Mouse (Mus musculus) neural tube, embryonic 13.5 days (tissue): ENCODE measurements at regions not wholly inside any gene's neighbourhood (a gene's known extent, or its start where the extent isn't known, plus 50 kb on each side); places are given as distances from the start of the nearest gene placed in this dataset.

Experiments used
- ATAC-seq: fragments of 200-750 bp; cut with Nextera tagmentation; 2 replicates; pipeline ENCODE4 v1.8.0; 2017; ENCODE audit warnings: low read depth, mild to moderate bottlenecking, moderate TSS enrichment, moderate library complexity
- H3K27ac ChIP-seq: fragments of 300-500 bp; sonication (generic); replicated peaks from 2 replicates; pipeline ENCODE4 v1.5.1; 2015; ENCODE audit warnings: moderate library complexity, mild to moderate bottlenecking, inconsistent platforms
- H3K27me3 ChIP-seq: fragments of 300-500 bp; sonication (generic); 2 replicates; pipeline ENCODE4 v1.6.1; 2015; ENCODE audit warnings: mild to moderate bottlenecking, inconsistent platforms
- H3K36me3 ChIP-seq: fragments of 300-500 bp; sonication (generic); 2 replicates; pipeline ENCODE4 v1.6.1; 2015; ENCODE audit warnings: mild to moderate bottlenecking, inconsistent platforms
- H3K4me1 ChIP-seq: fragments of 300-500 bp; sonication (generic); replicated peaks from 2 replicates; pipeline ENCODE4 v1.6.1; 2015; ENCODE audit warnings: inconsistent platforms
- H3K4me2 ChIP-seq: fragments of 300-500 bp; sonication (generic); 2 replicates; pipeline ENCODE4 v1.6.1; 2015; ENCODE audit warnings: inconsistent platforms, mild to moderate bottlenecking, moderate library complexity
- H3K4me3 ChIP-seq: fragments of 300-500 bp; sonication (generic); 2 replicates; pipeline ENCODE4 v1.5.1; 2015; ENCODE audit warnings: mild to moderate bottlenecking, inconsistent platforms
- H3K9ac ChIP-seq: fragments of 300-500 bp; sonication (generic); 2 replicates; pipeline ENCODE4 v1.6.1; 2015; ENCODE audit warnings: moderate library complexity, mild to moderate bottlenecking, inconsistent platforms
- H3K9me3 ChIP-seq: fragments of 300-500 bp; sonication (generic); 2 replicates; pipeline ENCODE4 v1.6.1; 2016; ENCODE audit warnings: inconsistent platforms
- WGBS: fragments of 180-500 bp; shearing (Covaris S2); methylation state at CpG from one replicate; pipeline ENCODE4 v1.1.7; 2015; 5-methylcytosine and 5-hydroxymethylcytosine counted together

DNA sequence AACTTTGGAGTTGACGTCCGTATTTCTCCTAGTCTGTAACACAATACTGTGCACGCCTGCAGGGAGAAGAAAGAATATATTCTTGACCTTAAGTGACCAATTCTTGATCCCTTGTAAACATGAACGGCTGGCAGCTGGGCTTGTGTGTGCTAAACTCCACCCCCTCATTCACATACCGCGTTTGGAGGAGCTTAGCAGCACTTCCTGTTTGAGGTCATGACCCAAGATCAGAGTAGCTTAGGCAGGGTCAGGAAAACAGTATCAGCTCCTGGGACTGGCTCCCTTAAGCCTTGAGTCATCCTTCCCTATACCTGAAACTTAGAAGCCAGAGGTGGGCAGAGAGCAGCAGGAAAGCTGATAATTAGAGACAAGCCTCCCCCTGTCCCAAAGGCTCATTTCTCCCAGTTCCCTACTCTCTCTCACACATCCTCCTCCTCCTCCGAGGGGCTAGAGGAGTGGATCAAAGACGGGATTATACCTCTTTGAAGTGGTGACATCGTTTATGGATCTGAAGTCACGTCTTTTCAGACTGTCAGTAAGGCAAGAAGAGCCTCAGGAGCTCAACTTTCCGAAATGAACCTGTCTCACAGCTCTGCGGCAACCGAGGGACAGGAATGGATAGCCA lies 127.3 kb upstream of the Zfand5 start:
- Histone ChIP-seq H3K27me3 (no peaks in the 10 kb centered on the region), H3K27ac (no peak overlapping the region), H3K36me3 (no peaks in the 10 kb centered on the region), H3K9me3 (no peaks in the 10 kb centered on the region), H3K9ac (no peak overlapping the region), H3K4me1 (peaks cover 16% of the 10 kb centered on the region), H3K4me3 (no peak overlapping the region), H3K4me2 (peak overlapping the region; percentile 3; the same call in 1 of the 2 replicates)
- ATAC-seq = no peak
- WGBS = 12% methylated on average over 13 of the region's 13 CpGs

DNA sequence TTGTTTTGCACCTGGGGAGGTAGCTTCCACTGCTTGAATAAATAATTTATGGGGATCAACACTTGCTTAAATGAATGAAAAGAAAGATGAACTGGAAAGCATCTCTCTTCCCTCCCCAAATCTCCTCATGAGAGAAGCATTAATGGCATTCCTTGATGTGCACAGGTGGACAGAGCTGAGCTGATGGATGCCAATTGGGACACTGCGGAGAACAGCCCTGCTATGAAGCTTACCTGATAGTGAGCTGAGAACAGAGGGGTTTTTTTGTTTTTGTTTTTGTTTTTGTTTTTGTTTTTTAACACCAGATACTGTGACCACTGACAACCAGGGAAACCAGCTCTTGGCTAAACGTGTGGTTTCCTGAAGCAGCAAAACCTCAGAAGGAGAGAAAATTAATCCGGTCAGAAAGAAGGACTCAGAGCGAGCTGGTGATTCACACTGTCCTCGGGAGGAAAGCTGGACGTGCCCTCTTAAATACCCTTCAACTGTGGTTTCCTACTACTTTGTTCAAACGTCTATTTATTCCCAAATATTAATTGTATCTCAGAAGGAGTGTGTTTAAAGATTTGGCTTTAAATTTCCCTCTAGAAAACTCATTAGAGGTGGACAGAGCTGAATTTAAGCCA lies 128.0 kb upstream of the Zfand5 start:
- H3K27me3 ChIP-seq = no peaks in the 10 kb centered on the region
- no peak overlapping the region for H3K9ac ChIP-seq
- H3K27ac ChIP-seq = no peak overlapping the region
- H3K4me1 ChIP-seq = peaks cover 16% of the 10 kb centered on the region
- peak overlapping the region; percentile 3; the same call in 1 of the 2 replicates for H3K4me2 ChIP-seq
- WGBS = 42% methylated on average over 7 of the region's 7 CpGs
- no peak overlapping the region for H3K4me3 ChIP-seq
- H3K9me3 ChIP-seq = no peaks in the 10 kb centered on the region
- ATAC-seq = no peak
- no peaks in the 10 kb centered on the region for H3K36me3 ChIP-seq

DNA sequence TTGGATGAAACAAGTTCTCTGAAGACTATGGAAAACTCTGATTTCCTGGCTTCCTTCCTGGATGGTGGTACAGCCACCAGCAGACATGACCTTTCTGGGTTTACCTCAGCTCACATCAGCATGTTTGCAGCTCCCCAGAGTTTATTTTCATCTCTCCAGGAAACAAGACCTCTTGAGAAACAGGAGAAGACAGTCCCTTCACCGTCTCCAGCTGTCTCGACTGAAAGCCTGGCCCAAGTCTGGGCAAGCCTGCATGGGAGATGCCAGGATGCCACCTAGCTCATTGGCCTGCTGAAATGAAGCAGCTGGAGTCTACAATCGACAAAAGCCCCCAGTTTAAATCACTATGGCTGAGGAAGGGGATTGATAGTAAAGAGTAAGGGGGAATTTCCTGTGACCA lies 131.6 kb upstream of the Zfand5 start:
- no peak for ATAC-seq
- WGBS = 70% methylated on average over 3 of the region's 3 CpGs
- no peaks in the 10 kb centered on the region for H3K27me3 ChIP-seq
- no peak overlapping the region for H3K9ac ChIP-seq
- peaks cover 30% of the 10 kb centered on the region for H3K4me1 ChIP-seq
- H3K4me2 ChIP-seq = no peak overlapping the region
- H3K36me3 ChIP-seq = no peaks in the 10 kb centered on the region
- no peaks in the 10 kb centered on the region for H3K9me3 ChIP-seq
- H3K4me3 ChIP-seq = no peak overlapping the region
- no peak overlapping the region for H3K27ac ChIP-seq

DNA sequence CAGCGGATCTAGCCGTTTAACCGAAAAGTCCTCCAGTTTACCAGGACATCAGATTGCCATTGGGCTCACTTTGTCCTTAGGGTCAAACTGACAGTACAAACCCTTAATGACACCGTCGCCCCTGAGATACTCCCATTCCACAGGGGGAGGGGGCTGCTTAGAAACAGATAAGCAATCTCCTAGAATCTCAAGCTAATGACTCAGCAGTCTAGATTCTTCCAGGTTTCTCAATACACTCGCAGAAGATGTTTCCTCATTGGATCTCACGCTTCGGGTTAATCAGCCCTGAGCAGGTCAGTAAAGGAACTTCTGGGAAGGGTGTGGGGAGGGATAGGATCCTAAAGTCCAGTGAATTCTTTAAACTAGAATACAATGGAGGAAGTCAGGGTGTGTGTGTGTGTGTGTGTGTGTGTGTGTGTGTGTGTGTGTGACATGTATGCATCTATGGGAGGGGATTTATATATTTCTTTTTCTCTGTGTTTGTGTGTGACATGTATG lies 133.0 kb upstream of the Zfand5 start:
- no peak for ATAC-seq
- no peaks in the 10 kb centered on the region for H3K36me3 ChIP-seq
- no peak overlapping the region for H3K4me3 ChIP-seq
- no peak overlapping the region for H3K4me2 ChIP-seq
- H3K9me3 ChIP-seq = no peaks in the 10 kb centered on the region
- H3K4me1 ChIP-seq = peaks cover 29% of the 10 kb centered on the region
- no peak overlapping the region for H3K27ac ChIP-seq
- 89% methylated on average over 8 of the region's 8 CpGs for WGBS
- no peak overlapping the region for H3K9ac ChIP-seq
- H3K27me3 ChIP-seq = no peaks in the 10 kb centered on the region

DNA sequence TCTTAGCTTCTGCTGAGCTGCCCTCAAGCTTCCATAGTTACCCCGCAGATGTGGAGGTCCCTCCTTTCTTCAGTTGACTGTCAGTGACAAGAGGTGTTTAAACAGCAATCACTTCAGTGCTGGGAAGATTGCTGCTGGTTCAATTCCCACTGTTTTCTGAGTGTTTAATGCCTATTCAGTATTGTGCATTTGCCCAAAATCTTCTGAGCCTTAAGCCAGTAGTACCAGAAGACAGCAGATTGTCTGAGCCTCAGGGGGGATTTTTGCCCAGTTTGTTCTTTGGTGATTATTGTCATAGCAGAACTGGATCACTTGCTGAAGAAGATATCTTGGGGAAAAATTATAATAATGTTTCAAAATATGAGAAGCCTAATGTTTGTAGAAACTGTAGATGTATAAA lies 135.3 kb upstream of the Zfand5 start:
- no peaks in the 10 kb centered on the region for H3K36me3 ChIP-seq
- H3K4me1 ChIP-seq = peaks cover 22% of the 10 kb centered on the region
- no peak overlapping the region for H3K9ac ChIP-seq
- H3K27ac ChIP-seq = no peak overlapping the region
- H3K4me2 ChIP-seq = no peak overlapping the region
- no peak for ATAC-seq
- no peaks in the 10 kb centered on the region for H3K27me3 ChIP-seq
- WGBS = 76% methylated on average over 1 of the region's 1 CpGs
- no peaks in the 10 kb centered on the region for H3K9me3 ChIP-seq
- no peak overlapping the region for H3K4me3 ChIP-seq

DNA sequence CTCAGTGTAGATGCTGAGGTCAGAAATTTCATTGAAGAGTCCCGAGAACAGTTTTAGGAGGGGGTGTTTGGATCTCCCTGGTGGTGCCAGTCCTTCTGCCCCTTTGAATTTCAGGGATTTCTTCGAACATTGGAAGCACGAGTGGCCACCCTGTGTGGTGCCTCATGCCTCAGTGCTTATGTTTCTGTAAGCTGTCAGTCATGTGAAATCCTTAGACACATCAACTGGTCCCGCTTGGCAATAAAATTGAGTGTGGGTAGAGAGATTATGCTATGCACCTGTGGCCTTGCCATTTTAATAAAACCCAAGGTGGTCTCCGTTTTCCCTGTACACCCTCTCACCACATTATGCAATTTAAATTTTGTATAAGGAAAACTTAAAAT lies 136.1 kb upstream of the Zfand5 start:
- 0 out of 2 replicates have a peak, but pooled peaks have one; percentile 29 for ATAC-seq
- no peaks in the 10 kb centered on the region for H3K36me3 ChIP-seq
- H3K9ac ChIP-seq = no peak overlapping the region
- no peak overlapping the region for H3K4me3 ChIP-seq
- no peak overlapping the region; the same call in 1 of the 2 replicates for H3K27ac ChIP-seq
- no peak overlapping the region for H3K4me2 ChIP-seq
- peaks cover 22% of the 10 kb centered on the region for H3K4me1 ChIP-seq
- WGBS = 28% methylated on average over 5 of the region's 5 CpGs
- H3K27me3 ChIP-seq = no peaks in the 10 kb centered on the region
- no peaks in the 10 kb centered on the region for H3K9me3 ChIP-seq

DNA sequence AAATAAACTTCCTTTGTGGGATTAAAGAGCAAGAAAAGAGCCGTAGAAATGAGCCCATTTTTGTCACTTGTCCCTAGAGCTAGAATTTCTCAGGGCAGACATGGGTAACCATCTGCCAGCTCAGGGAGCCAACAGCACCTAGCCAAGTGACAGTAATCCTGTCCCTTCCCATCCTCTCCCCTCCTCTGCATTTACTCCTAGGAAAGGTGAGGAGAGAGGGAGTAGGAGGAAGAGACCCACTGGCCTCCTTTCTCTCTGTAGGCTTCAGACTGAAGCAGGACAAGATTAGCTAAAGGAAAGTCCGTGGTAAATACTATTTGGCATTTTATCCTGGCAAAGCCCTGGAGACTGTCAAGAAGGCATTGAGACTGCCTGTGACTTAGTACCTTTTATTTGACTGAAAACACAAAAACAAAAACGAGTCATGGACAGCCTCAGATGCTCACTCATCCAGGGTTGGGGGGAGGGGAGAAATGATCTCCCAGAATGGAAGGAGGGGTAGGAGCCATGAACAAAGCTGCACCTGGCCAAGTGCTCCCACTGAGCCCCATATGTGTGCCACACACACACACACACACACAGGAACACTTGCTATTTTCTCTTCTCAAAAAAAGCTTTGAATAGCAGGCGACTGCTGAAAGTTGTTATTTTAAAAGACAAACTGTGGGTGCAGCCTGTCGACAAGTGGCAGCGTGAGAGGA lies 136.6 kb upstream of the Zfand5 start:
- H3K36me3 ChIP-seq = no peaks in the 10 kb centered on the region
- no peak overlapping the region for H3K4me2 ChIP-seq
- no peaks in the 10 kb centered on the region for H3K27me3 ChIP-seq
- no peaks in the 10 kb centered on the region for H3K9me3 ChIP-seq
- peaks cover 22% of the 10 kb centered on the region for H3K4me1 ChIP-seq
- WGBS = 21% methylated on average over 6 of the region's 6 CpGs
- H3K9ac ChIP-seq = no peak overlapping the region
- peak; percentile 82 for ATAC-seq
- H3K4me3 ChIP-seq = no peak overlapping the region
- H3K27ac ChIP-seq = peak overlapping the region; percentile 49; the same call in 1 of the 2 replicates

DNA sequence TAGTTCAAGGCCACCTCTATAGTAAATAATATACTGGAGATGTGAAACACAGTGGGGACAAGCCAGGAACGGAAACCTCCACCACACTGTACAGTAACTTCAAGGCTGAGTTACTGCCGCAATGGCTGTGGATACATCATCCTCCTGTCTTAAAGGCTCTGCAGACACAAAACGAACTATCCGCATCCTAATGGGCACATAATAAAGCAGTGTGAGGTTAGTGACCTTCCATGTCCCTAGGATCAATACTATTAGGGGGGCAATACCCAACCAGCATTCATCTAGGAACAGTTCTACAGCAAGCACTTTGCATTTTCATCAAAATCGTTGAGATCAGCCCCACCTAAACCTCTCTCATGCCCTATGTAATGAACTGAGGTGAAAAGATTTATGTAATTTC lies 142.4 kb upstream of the Zfand5 start:
- no peaks in the 10 kb centered on the region for H3K4me1 ChIP-seq
- H3K27me3 ChIP-seq = no peaks in the 10 kb centered on the region
- H3K4me3 ChIP-seq = no peak overlapping the region
- ATAC-seq = no peak
- WGBS = 81% methylated on average over 5 of the region's 5 CpGs
- no peaks in the 10 kb centered on the region for H3K9me3 ChIP-seq
- H3K36me3 ChIP-seq = no peaks in the 10 kb centered on the region
- no peak overlapping the region for H3K9ac ChIP-seq
- no peak overlapping the region for H3K27ac ChIP-seq
- no peak overlapping the region for H3K4me2 ChIP-seq

DNA sequence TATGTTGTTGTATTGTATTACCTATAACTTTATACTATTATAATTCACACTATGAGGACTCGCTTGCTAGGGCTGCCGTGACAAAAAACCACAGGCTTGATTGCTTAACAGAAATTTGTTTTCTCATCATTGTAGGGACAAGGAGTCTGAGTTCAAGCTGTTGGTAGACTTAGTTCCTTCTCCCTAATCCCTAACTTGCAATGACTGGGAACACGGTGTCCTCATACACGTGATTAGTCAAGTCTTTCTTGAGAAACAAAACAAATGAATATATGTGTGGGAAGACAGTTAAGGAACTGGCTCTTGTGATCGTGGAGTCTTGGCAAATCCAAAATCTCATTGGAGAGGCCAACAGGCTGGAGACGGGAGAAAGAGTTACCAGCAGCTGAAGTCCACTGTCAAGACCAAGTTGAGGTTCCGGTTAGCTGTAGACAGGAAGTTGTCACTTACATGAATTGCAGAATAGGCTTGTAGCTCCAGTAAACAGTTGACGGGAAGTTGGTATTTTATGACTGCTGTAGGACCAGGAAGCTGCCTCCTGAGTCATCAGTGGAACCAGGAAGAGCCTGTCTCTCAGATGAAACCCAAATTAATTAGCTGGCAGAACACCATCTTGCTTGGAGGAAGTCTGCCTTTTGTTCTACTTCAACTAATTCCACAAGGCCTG lies 144.9 kb upstream of the Zfand5 start:
- WGBS = 90% methylated on average over 8 of the region's 8 CpGs
- Histone ChIP-seq H3K4me3 (no peak overlapping the region), H3K27ac (no peak overlapping the region), H3K27me3 (no peaks in the 10 kb centered on the region), H3K9ac (no peak overlapping the region), H3K9me3 (no peaks in the 10 kb centered on the region), H3K4me2 (no peak overlapping the region), H3K4me1 (no peaks in the 10 kb centered on the region), H3K36me3 (no peaks in the 10 kb centered on the region)
- ATAC-seq = no peak

DNA sequence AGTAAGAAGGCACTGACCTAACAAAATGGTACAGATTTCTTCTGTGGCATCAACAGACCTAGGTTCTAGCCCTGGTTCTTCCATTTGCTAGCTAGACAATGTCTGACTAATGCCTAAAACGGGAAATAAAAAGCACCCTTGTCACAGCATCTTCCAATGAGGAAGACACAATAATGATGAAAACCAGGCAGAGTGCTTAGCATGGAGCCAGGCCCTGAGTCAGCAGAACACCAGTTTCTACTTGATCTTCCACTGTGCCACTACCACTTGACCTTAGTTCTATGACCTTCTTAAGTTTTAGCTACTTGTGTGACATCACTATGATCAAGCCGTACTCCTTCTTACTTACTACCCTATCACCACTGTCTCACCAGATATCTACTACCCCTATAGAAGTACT lies 145.4 kb upstream of the Zfand5 start:
- ATAC-seq = no peak
- Histone ChIP-seq H3K4me3 (no peak overlapping the region), H3K9ac (no peak overlapping the region), H3K4me2 (no peak overlapping the region), H3K27me3 (no peaks in the 10 kb centered on the region), H3K4me1 (no peaks in the 10 kb centered on the region), H3K27ac (no peak overlapping the region), H3K9me3 (no peaks in the 10 kb centered on the region), H3K36me3 (no peaks in the 10 kb centered on the region)
- 96% methylated on average over 2 of the region's 2 CpGs for WGBS

DNA sequence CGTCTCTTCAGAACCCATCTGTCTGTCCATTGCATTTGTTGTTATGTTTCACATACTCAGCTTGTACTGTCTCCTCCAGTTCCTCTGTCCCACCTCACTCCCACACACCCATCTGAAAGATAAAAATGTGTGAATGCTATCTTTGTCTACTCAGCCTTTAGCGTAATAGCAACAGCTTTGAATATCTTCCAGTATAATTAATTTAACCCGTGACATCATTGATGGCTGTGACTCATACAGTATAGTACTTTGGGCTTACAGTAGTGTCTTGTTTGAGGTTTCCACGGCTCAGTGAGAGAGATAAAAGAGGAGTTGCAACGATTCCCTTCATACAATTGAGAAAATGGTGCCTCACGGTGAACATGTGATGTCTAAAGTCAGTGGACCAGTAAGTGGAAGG lies 152.6 kb upstream of the Zfand5 start:
- H3K27me3 ChIP-seq = no peaks in the 10 kb centered on the region
- H3K9me3 ChIP-seq = no peaks in the 10 kb centered on the region
- H3K4me1 ChIP-seq = no peaks in the 10 kb centered on the region
- no peaks in the 10 kb centered on the region for H3K36me3 ChIP-seq
- no peak overlapping the region for H3K9ac ChIP-seq
- 73% methylated on average over 6 of the region's 6 CpGs for WGBS
- no peak overlapping the region for H3K4me2 ChIP-seq
- ATAC-seq = no peak
- H3K4me3 ChIP-seq = no peak overlapping the region
- no peak overlapping the region for H3K27ac ChIP-seq

DNA sequence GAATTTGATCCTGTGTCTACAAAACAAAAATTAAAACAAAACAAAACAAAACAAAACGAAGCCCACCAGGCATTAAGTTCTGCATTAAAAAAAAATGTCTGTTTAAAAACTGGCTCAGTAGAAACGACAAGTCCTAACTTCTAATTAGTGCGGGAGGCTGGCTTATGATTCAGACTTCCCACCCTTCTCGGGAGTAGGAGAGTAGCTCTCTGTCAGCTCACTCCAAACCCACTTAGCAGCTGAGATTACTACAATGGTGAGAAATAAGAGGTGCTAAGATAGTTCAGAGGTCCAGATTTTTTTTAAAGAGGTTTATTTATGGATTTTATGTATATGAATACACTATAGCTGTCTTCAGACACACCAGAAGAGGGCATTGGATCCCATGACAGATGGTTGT lies 153.3 kb upstream of the Zfand5 start:
- H3K36me3 ChIP-seq = no peaks in the 10 kb centered on the region
- no peaks in the 10 kb centered on the region for H3K27me3 ChIP-seq
- ATAC-seq = no peak
- H3K4me2 ChIP-seq = no peak overlapping the region
- no peak overlapping the region for H3K9ac ChIP-seq
- H3K4me3 ChIP-seq = no peak overlapping the region
- WGBS = 87% methylated on average over 4 of the region's 4 CpGs
- H3K4me1 ChIP-seq = no peaks in the 10 kb centered on the region
- no peaks in the 10 kb centered on the region for H3K9me3 ChIP-seq
- no peak overlapping the region for H3K27ac ChIP-seq
